Mouse (Mus musculus) adrenal gland, postnatal 25 days (tissue): Measurements from ENCODE around the gene Fhl3. TPM values are rescaled to one million over a fixed set of nuclear protein-coding genes. Genes with fewer than 3 reads are reported as not detected.

Source experiments
- microRNA-seq, 2 experiments: library from miRNA; unstranded; fragments of <30 nt; microRNA quantifications; one replicate each; pipeline ENCODE4 v1.2.0; 2021
- total RNA-seq: library from RNA; stranded (reverse); gene quantifications from 2 replicates; pipeline ENCODE4 v1.2.3, GENCODE M21; 2021

The Fhl3 gene
- total RNA-seq, 1 experiment from 2014 or later, result 8.7 TPM

Small RNA genes within 50 kb of the gene (microRNA-seq; reads per million reads assigned to microRNA genes)
- gene Gm24721, result 0 reads per million in 2 experiments
- 0 reads per million in 2 experiments for gene Mir697
- 0 to 0.71 reads per million in 2 experiments for gene Mir698

Other genes with a start within 250 kb of the Fhl3 start
- gene 3100002H09Rik, start 89.9 kb upstream of the Fhl3 start, total RNA-seq, result not detected in 2 replicates
- not detected in 2 replicates for gene Pou3f1, start 43.9 kb upstream of the Fhl3 start, total RNA-seq
- 38.1 and 43.0 TPM in 2 replicates for gene Utp11, start 7.1 kb upstream of the Fhl3 start, total RNA-seq
- 40.2 and 46.8 TPM in 2 replicates for gene Sf3a3, start 14.1 kb downstream of the Fhl3 start, total RNA-seq
- 20.9 and 24.8 TPM in 2 replicates for gene Inpp5b, start 41.1 kb downstream of the Fhl3 start, total RNA-seq
- gene Mtf1, start 101.4 kb downstream of the Fhl3 start, total RNA-seq, result 20.4 and 22.5 TPM in 2 replicates
- gene Yrdc, start 150.0 kb downstream of the Fhl3 start, total RNA-seq, result 35.0 and 48.6 TPM in 2 replicates
- gene 1110065P20Rik, start 150.5 kb downstream of the Fhl3 start, total RNA-seq, result 41.9 and 43.9 TPM in 2 replicates
- 4.1 and 6.4 TPM in 2 replicates for gene Maneal, start 161.5 kb downstream of the Fhl3 start, total RNA-seq
- 2.0 and 3.8 TPM in 2 replicates for gene Epha10, start 180.2 kb downstream of the Fhl3 start, total RNA-seq
- 17.5 and 18.0 TPM in 2 replicates for gene 9930104L06Rik, start 236.3 kb downstream of the Fhl3 start, total RNA-seq
- 8.4 and 15.2 TPM in 2 replicates for gene Cdca8, start 238.6 kb downstream of the Fhl3 start, total RNA-seq